Mouse (Mus musculus): ENCODE measurements around the gene Csnk1g2.

Csnk1g2 gene

GRCm38 (mm10) chr10:80665459-80665858 is 42.8 kb downstream of the Csnk1g2 start:
- peak; percentile 74 for DNase-seq

- DNase-seq = peak; percentile 65
These were observed 43.5 kb downstream of the Csnk1g2 start for GRCm38 (mm10) chr10:80665981-80666733.

- peak; percentile 60 for DNase-seq
These were observed 44.3 kb downstream of the Csnk1g2 start for GRCm38 (mm10) chr10:80666837-80667412.

GRCm38 (mm10) chr10:80668614-80669013 is 46.0 kb downstream of the Csnk1g2 start:
- peak; percentile 89 for DNase-seq

GRCm38 (mm10) chr10:80669018-80669417 is 46.4 kb downstream of the Csnk1g2 start:
- DNase-seq = no peak

- peak; percentile 87 for DNase-seq
These were observed 47.3 kb downstream of the Csnk1g2 start for GRCm38 (mm10) chr10:80669737-80670485.

- peak; percentile 63 for DNase-seq
These were observed 47.9 kb downstream of the Csnk1g2 start for GRCm38 (mm10) chr10:80670531-80670930.

- no peak for DNase-seq
These were observed 48.6 kb downstream of the Csnk1g2 start for GRCm38 (mm10) chr10:80671251-80671650.

GRCm38 (mm10) chr10:80671936-80672690 is 49.5 kb downstream of the Csnk1g2 start:
- DNase-seq = peak; percentile 65

GRCm38 (mm10) chr10:80673690-80674089 is 51.1 kb downstream of the Csnk1g2 start:
- peak; percentile 49 for DNase-seq

GRCm38 (mm10) chr10:80674161-80674711 is 51.6 kb downstream of the Csnk1g2 start:
- DNase-seq = peak; percentile 80

- DNase-seq = peak; percentile 61
These were observed 52.3 kb downstream of the Csnk1g2 start for GRCm38 (mm10) chr10:80674851-80675404.

- DNase-seq = peak; percentile 82
These were observed 53.0 kb downstream of the Csnk1g2 start for GRCm38 (mm10) chr10:80675405-80676197.

- peak; percentile 100 for DNase-seq
These were observed 53.7 kb downstream of the Csnk1g2 start for GRCm38 (mm10) chr10:80676198-80676928.

GRCm38 (mm10) chr10:80677128-80677875 is 54.7 kb downstream of the Csnk1g2 start:
- DNase-seq = peak; percentile 56

GRCm38 (mm10) chr10:80677942-80678436 is 55.4 kb downstream of the Csnk1g2 start, which contains the start of gene Mknk2:
Gene Mknk2 (minus strand): TSS chr10:80678112.
- DNase-seq = peak; percentile 93

GRCm38 (mm10) chr10:80678601-80679377 is 56.2 kb downstream of the Csnk1g2 start:
- DNase-seq = peak; percentile 49

- DNase-seq = peak; percentile 67
These were observed 57.1 kb downstream of the Csnk1g2 start for GRCm38 (mm10) chr10:80679556-80680259.
